ENCODE assay signal across 20 mouse cellular contexts in genomic region chr19:28477326-28477863, GRCm38 (mm10).
DNase-seq lines count a peak whose midpoint lies in the region; ATAC-seq lines count a peak whose summit lies in the region.
"Had no signal": no experiment of that assay in that cellular context is flagged by ENCODE, and none has a peak within 500 bp of the region (broad histone marks: within the 10 kb centered on the region; RNA-seq: fewer than 3 reads in every experiment).

No protein-coding gene starts in this region.

- peaks cover 50% of the 10 kb centered on the region for H3K27me3 ChIP-seq in forebrain, embryonic 10.5 days (ENCODE audit: poor library complexity, severe bottlenecking)
- 0 out of 2 replicates have a peak, but pooled peaks cover 12% of the 10 kb centered on the region for H3K27me3 ChIP-seq in forebrain, embryonic 13.5 days
- H3K27me3 ChIP-seq in embryonic facial prominence, embryonic 11.5 days (ENCODE audit: control insufficient read depth, insufficient read depth, low read length) = no peaks in the 10 kb centered on the region
- H3K27me3 ChIP-seq: embryonic facial prominence, embryonic 12.5 days; heart, embryonic 12.5 days; limb, embryonic 15.5 days; neural tube, embryonic 12.5 days had no signal

- DNase-seq in forebrain, embryonic 10.5 days (ENCODE audit: extremely low spot score, low spot score) = peak; percentile 33
- DNase-seq in kidney, adult 8-10 months = peak; percentile 18 to 22
- DNase-seq in kidney, postnatal 4 days = no peak
- peak; percentile 41 for DNase-seq in Muller cell, postnatal 12 days (ENCODE audit: inconsistent ontology term)
- DNase-seq in embryonic facial prominence, embryonic 11.5 days (ENCODE audit: low spot score) = peak; percentile 20
- DNase-seq in cerebellum, adult 9-10 months = no peak
- no peak for DNase-seq in left cerebral cortex, postnatal 36 days (ENCODE audit: low spot score in 2 of 2)
- DNase-seq: cerebellum, postnatal 10 days; kidney, postnatal 25 days; layer of hippocampus, adult 9-11 months; lung, postnatal 14 days; right cerebral cortex, postnatal 4 days; thymus, postnatal 36 days had no signal

- no peaks in the 10 kb centered on the region for H3K36me3 ChIP-seq in forebrain, embryonic 10.5 days (replicated peaks)
- H3K36me3 ChIP-seq in forebrain, embryonic 13.5 days (ENCODE audit: poor library complexity, severe bottlenecking) = no peaks in the 10 kb centered on the region
- no peaks in the 10 kb centered on the region for H3K36me3 ChIP-seq in embryonic facial prominence, embryonic 11.5 days (replicated peaks; ENCODE audit: control insufficient read depth, insufficient read depth, low read depth, low read length)
- H3K36me3 ChIP-seq: embryonic facial prominence, embryonic 12.5 days; G1E; heart, embryonic 12.5 days; limb, embryonic 15.5 days; neural tube, embryonic 12.5 days had no signal

- H3K4me1 ChIP-seq in forebrain, embryonic 10.5 days = peaks cover 40% of the 10 kb centered on the region
- peaks cover 23% of the 10 kb centered on the region for H3K4me1 ChIP-seq in forebrain, embryonic 13.5 days
- no peaks in the 10 kb centered on the region for H3K4me1 ChIP-seq in embryonic facial prominence, embryonic 11.5 days (ENCODE audit: control insufficient read depth, insufficient read depth, low read length)
- H3K4me1 ChIP-seq: embryonic facial prominence, embryonic 12.5 days; limb, embryonic 15.5 days had no signal

- no peak overlapping the region for H3K9ac ChIP-seq in forebrain, embryonic 13.5 days
- no peak overlapping the region for H3K9ac ChIP-seq in embryonic facial prominence, embryonic 11.5 days (replicated peaks; ENCODE audit: low read length)
- H3K9ac ChIP-seq: embryonic facial prominence, embryonic 12.5 days; heart, embryonic 12.5 days; limb, embryonic 15.5 days; neural tube, embryonic 12.5 days had no signal

- H3K27ac ChIP-seq in forebrain, embryonic 10.5 days = peak overlapping the region; percentile 27; the same call in 1 of the 2 replicates
- no peak overlapping the region for H3K27ac ChIP-seq in forebrain, embryonic 13.5 days
- no peak overlapping the region for H3K27ac ChIP-seq in embryonic facial prominence, embryonic 11.5 days (replicated peaks; ENCODE audit: low read depth, low read length)
- H3K27ac ChIP-seq: embryonic facial prominence, embryonic 12.5 days; limb, embryonic 15.5 days; neural tube, embryonic 12.5 days had no signal

- no peak overlapping the region for H3K4me3 ChIP-seq in forebrain, embryonic 10.5 days
- no peak overlapping the region for H3K4me3 ChIP-seq in forebrain, embryonic 13.5 days
- no peak overlapping the region for H3K4me3 ChIP-seq in embryonic facial prominence, embryonic 11.5 days (ENCODE audit: low read depth, low read length)
- H3K4me3 ChIP-seq: embryonic facial prominence, embryonic 12.5 days; heart, embryonic 12.5 days; limb, embryonic 15.5 days; neural tube, embryonic 12.5 days had no signal

- no peaks in the 10 kb centered on the region for H3K9me3 ChIP-seq in forebrain, embryonic 10.5 days
- no peaks in the 10 kb centered on the region for H3K9me3 ChIP-seq in forebrain, embryonic 13.5 days (replicated peaks)
- H3K9me3 ChIP-seq in embryonic facial prominence, embryonic 11.5 days (replicated peaks; ENCODE audit: control insufficient read depth, low read length) = no peaks in the 10 kb centered on the region
- H3K9me3 ChIP-seq: embryonic facial prominence, embryonic 12.5 days; G1E; heart, embryonic 12.5 days; limb, embryonic 15.5 days; neural tube, embryonic 12.5 days had no signal

- no peak for ATAC-seq in forebrain, embryonic 13.5 days
- no peak for ATAC-seq in embryonic facial prominence, embryonic 11.5 days (replicated peaks; ENCODE audit: insufficient number of reproducible peaks, low FRiP score, low TSS enrichment, low read depth)
- ATAC-seq: CD4-positive, CD25-positive, alpha-beta regulatory T cell, adult 4 months had no signal

- no peak overlapping the region for H3K4me2 ChIP-seq in forebrain, embryonic 13.5 days
- H3K4me2 ChIP-seq in embryonic facial prominence, embryonic 11.5 days (ENCODE audit: low read depth, low read length) = no peak overlapping the region
- H3K4me2 ChIP-seq: embryonic facial prominence, embryonic 12.5 days; heart, embryonic 12.5 days; limb, embryonic 15.5 days; neural tube, embryonic 12.5 days had no signal

- intact Hi-C loops in left cerebral cortex, postnatal 36 days (cut with DNase I) = no loop called here

- 18% methylated on average over 6 of the region's 6 CpGs for WGBS in forebrain, embryonic 10.5 days
- 4% methylated on average over 6 of the region's 6 CpGs for WGBS in forebrain, embryonic 13.5 days
- 21% methylated on average over 6 of the region's 6 CpGs for WGBS in embryonic facial prominence, embryonic 11.5 days

Comparison
In these comparisons a context has a peak if more than half of its experiments do, and no peak if none do; other contexts are left out.
1. DNase-seq: peak in forebrain, embryonic 10.5 days (single experiment), kidney, adult 8-10 months (2 of 2), Muller cell, postnatal 12 days (single experiment) and embryonic facial prominence, embryonic 11.5 days (single experiment); none in kidney, postnatal 4 days (0 of 2), cerebellum, adult 9-10 months (single experiment) and left cerebral cortex, postnatal 36 days (0 of 2).